Mouse (Mus musculus): ENCODE measurements around the gene Gtf2ird2.

The Gtf2ird2 gene

GRCm38 (mm10) chr5:134183880-134184808 is at the start of gene Gtf2ird2:
Gtf2ird2 (plus strand) TSS chr5:134184019.
- DNase-seq (ENCODE audit: low spot score) = peak; percentile 99

- no peak for DNase-seq (ENCODE audit: low spot score)
Observed at GRCm38 (mm10) chr5:134136022-134136421, 47.8 kb upstream of the Gtf2ird2 start.

GRCm38 (mm10) chr5:134137933-134138332 is 45.9 kb upstream of the Gtf2ird2 start:
- DNase-seq (ENCODE audit: low spot score) = no peak

- no peak for DNase-seq (ENCODE audit: low spot score)
Observed at GRCm38 (mm10) chr5:134139429-134139828, 44.4 kb upstream of the Gtf2ird2 start.

GRCm38 (mm10) chr5:134141236-134141635 is 42.6 kb upstream of the Gtf2ird2 start:
- DNase-seq (ENCODE audit: low spot score) = no peak

GRCm38 (mm10) chr5:134142381-134142780 is 41.4 kb upstream of the Gtf2ird2 start:
- no peak for DNase-seq (ENCODE audit: low spot score)

- DNase-seq (ENCODE audit: low spot score) = no peak
Observed at GRCm38 (mm10) chr5:134144986-134145385, 38.8 kb upstream of the Gtf2ird2 start.

GRCm38 (mm10) chr5:134147194-134147753 is 36.5 kb upstream of the Gtf2ird2 start:
- DNase-seq (ENCODE audit: low spot score) = no peak

- no peak for DNase-seq (ENCODE audit: low spot score)
Observed at GRCm38 (mm10) chr5:134148153-134148552, 35.7 kb upstream of the Gtf2ird2 start.

GRCm38 (mm10) chr5:134151895-134152294 is 31.9 kb upstream of the Gtf2ird2 start:
- DNase-seq (ENCODE audit: low spot score) = no peak

- DNase-seq (ENCODE audit: low spot score) = no peak
Observed at GRCm38 (mm10) chr5:134155916-134156466, 27.8 kb upstream of the Gtf2ird2 start.

- DNase-seq (ENCODE audit: low spot score) = no peak
Observed at GRCm38 (mm10) chr5:134164688-134165087, 19.1 kb upstream of the Gtf2ird2 start.

GRCm38 (mm10) chr5:134166642-134167041 is 17.2 kb upstream of the Gtf2ird2 start:
- no peak for DNase-seq (ENCODE audit: low spot score)

- no peak for DNase-seq (ENCODE audit: low spot score)
Observed at GRCm38 (mm10) chr5:134168033-134168432, 15.8 kb upstream of the Gtf2ird2 start.

- no peak for DNase-seq (ENCODE audit: low spot score)
Observed at GRCm38 (mm10) chr5:134169231-134169630, 14.6 kb upstream of the Gtf2ird2 start.

- DNase-seq (ENCODE audit: low spot score) = no peak
Observed at GRCm38 (mm10) chr5:134170167-134170566, 13.7 kb upstream of the Gtf2ird2 start.

GRCm38 (mm10) chr5:134173206-134173605 is 10.6 kb upstream of the Gtf2ird2 start:
- DNase-seq (ENCODE audit: low spot score) = peak; percentile 76

GRCm38 (mm10) chr5:134175696-134176095 is 8.1 kb upstream of the Gtf2ird2 start:
- peak; percentile 65 for DNase-seq (ENCODE audit: low spot score)

GRCm38 (mm10) chr5:134176169-134176881 is 7.5 kb upstream of the Gtf2ird2 start, which contains the start of gene Rcc1l:
Rcc1l (minus strand) TSS chr5:134176774.
- DNase-seq (ENCODE audit: low spot score) = peak; percentile 96

- no peak for DNase-seq (ENCODE audit: low spot score)
Observed at GRCm38 (mm10) chr5:134178536-134178935, 5.3 kb upstream of the Gtf2ird2 start.

GRCm38 (mm10) chr5:134179871-134180270 is 3.9 kb upstream of the Gtf2ird2 start:
- peak; percentile 95 for DNase-seq (ENCODE audit: low spot score)

GRCm38 (mm10) chr5:134182172-134182571 is 1.6 kb upstream of the Gtf2ird2 start:
- no peak for DNase-seq (ENCODE audit: low spot score)

All from embryo, embryonic 10 days (tissue).